Mouse (Mus musculus) hindlimb bud, embryonic 11.5 days (tissue): ENCODE results near the gene Zcchc24.
"Not testable (repeated sequence)": the region's sequence is repeated elsewhere in the genome, so short reads cannot be mapped to it uniquely, and the experiment has no call there.

Source experiments
- DNase-seq: peaks from one replicate; pipeline ENCODE4 v3.0.0-alpha.2; 2012; ENCODE audit warnings: low read depth, low spot score; ENCODE audit errors: extremely low spot score

Zcchc24 gene

DNA sequence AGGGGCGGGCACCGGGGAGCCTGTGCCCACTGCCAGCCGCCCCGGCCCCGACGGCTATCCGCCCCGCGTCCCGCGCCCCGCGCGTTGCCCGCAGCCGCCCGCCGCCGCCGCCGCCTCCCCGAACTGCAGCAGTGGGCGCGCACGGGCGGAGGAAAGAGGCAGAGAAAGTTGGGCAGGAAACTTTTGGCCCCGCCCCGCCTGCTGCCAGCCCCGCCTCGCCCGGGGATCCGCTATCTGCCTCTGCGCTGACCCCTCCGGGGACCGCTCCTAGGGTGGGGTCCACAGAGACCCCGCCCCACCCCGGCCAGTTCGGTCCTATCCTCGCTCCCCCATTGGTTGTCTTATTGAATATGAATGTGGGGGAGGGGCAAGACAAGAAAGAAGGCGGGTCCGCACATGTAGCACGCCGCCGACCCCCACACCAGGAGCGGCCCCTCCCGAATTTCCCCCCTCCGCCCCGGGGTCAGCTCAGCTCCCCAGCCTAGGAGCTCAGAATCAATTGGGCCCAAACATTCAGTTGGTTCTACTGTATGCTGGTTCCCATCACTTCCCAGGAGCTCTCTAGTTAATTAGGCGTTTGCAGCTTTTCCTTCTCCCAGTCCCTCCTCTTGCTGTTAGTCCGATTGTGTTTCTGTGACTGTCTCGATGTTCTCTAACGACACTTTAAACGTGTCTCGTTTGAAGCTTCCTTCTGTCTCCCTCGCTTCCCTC lies at the start of gene Zcchc24:
TSS of gene Zcchc24 (minus strand) at position 125 of the 711 bp plus-strand sequence.
- DNase-seq = peak; percentile 69

DNA sequence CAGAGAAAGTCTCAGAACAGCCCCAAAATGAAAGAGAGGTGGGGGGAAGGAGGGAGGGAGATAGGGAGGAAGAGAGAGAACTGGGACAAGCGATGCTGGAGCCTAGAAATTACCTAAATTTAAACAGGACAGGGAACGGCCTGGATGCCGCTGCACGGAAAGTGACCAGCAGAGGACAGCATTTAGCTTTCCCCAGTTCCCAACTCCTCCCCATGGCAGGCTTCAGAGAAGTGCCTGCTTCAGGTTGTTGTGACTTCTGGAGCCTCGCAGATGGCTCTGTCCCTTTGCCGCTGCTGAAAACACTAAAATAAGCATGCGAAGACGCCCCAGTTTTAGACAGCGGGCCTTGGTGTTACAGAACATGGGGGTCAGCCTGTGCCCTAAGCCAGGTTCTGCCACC lies 47.6 kb upstream of the Zcchc24 start:
- DNase-seq = peak; percentile 56

DNA sequence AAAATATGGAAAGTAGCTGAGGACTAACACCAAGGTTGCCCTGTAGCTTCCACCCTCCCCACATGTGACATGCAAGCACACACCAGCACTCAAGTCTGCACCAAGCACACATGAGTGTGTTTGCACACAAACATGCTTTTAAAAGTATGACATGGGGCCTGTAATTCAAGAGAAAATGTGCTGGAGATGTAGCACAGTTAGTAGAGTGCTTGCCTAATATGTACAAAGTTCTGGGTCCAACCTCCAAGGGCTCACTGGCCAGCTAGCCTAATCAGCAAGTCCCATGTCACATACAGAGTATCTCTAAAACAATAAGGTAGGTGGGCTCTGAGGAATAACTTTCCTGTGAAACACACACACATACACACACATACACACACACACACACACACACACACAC lies 45.3 kb upstream of the Zcchc24 start:
- no peak for DNase-seq

DNA sequence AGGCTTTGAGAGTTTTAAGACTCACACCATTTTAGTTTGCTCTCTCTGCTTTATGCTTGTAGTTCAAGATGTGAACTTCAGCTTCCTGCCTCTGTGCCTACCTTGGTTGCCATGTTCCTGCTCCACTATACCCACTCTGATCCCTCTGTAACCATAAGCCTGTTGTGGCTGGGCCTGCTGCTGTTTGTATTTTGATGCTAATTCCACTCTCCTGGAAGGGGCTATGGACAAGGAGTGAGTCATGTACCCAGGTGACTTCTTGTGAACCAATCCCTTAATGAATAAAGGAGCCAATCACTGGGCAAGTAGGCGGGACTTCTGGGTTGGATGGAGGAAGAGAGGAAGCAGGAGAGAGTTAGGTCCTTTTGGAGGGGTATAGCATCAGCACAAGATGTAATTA lies 42.2 kb upstream of the Zcchc24 start:
- DNase-seq = not testable (repeated sequence)

DNA sequence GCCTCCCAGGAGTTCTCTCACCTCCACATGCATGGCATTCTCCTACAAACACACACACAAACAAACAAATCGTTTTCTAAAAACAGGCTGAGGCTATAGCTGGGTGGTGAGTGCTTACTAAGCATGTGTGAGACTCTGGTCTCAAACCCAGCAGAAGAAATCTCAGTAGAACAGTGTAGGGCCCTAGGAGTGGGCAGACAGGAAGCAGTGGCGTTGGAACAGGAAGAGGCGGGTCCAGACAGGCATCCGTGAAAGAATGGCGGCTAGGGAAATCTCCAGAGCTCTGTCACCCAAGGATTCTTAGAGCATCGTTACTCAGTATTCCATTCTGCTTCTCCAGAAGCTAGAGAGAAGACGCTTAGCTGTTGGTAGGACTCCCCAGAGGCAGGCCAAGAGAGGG lies 37.7 kb upstream of the Zcchc24 start:
- no peak for DNase-seq

DNA sequence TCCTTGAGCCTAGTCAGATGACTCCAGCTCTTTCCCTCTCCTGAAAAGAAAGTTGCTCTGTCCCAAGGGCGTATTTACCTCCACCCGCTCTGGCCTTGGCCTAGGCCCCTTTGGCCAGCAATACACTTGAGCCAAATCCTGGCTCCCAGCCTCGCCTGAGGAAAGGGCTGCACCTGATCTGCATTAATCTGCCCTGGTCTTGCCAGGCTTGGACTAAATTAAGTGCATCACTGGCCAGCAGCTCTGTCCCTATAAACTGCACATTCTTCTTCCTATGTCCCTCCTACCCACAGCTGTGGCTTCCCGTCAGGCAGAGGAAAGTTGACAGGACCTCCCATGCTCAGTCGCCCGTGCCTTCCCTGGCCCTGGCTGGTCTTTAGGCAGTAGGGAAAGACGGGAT lies 37.0 kb upstream of the Zcchc24 start:
- no peak for DNase-seq

DNA sequence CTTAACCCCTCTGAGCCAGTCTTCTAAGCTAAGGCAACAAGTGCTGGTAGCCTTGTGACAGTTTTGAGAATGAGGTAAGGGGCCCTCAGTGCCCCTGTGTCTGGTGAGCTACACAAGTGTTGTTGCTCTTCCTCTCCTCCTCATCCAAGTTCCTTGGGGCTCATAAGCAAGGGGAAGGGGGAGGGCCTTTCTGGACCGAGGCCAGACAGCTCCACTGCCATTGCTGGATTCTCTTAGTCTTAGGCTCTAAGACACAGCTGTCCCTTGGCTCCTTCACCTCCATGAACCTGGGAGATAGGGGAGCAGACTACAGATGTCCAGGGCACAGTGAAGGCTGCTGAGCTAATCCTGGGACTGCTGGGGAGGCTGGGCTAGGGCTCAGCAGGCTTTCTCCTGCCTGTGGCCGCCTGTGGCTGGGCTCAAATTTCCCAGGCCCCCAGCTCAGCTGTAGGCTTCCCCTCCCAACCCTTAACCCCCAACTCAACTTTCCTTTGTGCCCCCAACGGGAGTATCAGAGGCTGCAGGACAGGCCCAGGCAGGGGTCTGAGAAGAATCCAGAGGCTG lies 34.5 kb upstream of the Zcchc24 start:
- no peak for DNase-seq

DNA sequence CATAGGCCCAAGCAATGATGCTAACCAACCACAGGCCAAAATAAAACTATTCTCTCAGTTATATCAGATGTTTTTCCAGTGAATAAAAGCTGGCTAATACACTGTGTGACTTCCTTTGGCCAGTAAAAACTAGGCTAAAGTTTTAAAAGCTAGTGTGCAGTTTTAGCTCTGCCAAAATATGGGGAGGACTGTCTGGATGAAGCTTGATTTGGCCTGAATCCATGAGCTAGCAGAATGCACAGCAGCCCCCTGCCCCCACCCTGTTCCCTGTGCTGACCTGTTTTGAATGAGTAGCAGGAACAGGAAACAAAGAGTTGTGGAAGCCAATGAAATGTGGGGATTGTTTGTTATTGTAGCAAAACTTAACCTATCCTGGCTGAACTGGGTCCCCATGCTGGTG lies 33.7 kb upstream of the Zcchc24 start:
- DNase-seq = no peak

DNA sequence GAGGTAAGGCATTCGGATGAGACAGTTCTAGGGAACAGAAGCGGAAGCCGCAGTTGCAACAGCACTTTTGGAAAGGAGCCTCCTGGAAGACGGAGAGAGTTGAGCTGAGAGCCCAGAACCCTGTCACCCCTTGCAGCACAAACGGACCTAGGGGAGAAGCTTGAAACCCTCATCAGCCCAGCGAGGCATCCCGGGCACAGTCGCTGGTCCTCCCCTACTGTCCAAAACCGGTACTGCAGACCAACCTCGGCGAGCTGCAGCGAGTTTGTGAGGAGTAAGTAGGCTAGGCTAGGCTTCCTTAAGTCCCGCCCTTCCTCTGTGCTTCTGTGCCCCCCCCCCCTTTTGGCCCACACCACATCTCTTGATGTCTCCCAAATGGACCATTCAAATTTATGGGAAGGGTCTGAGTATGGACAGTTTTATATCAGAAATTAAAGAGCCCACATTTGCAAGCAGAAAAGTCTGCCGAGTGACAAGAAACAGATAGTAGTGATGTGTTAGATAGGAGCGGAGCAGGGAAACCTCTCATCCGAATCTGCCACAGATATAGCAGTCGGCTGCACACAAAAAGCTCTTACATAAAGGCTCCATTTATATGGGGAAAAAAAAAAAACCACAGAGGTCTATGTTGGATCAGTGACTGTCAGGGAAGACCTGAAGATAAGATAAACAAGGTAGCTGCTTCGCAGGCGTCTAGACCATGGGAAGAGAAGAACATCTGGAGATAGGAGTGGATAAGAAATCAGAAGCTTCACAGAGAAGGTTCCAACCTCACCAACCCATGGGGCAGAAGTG lies 31.5 kb upstream of the Zcchc24 start:
- peak; percentile 50 for DNase-seq

DNA sequence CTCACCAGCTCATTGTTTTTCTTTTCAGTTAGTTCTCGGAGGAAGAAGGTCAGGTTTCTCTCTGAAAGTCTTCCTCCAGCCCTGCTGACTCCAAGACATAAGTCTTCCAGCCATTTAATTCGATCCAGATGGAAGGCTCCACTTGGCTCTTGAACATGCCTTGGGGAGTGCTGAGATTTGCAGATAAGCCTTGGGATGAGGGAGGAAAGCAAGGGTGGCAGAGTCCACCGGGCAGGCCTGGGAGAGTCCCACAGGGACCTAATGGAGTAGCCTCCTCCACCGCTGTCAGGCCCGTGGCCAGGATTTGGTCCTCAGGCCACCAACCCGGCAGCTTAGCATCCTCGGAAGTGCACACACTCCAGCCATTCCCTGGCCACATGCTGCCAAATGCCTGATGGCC lies 27.8 kb upstream of the Zcchc24 start:
- peak; percentile 42 for DNase-seq

DNA sequence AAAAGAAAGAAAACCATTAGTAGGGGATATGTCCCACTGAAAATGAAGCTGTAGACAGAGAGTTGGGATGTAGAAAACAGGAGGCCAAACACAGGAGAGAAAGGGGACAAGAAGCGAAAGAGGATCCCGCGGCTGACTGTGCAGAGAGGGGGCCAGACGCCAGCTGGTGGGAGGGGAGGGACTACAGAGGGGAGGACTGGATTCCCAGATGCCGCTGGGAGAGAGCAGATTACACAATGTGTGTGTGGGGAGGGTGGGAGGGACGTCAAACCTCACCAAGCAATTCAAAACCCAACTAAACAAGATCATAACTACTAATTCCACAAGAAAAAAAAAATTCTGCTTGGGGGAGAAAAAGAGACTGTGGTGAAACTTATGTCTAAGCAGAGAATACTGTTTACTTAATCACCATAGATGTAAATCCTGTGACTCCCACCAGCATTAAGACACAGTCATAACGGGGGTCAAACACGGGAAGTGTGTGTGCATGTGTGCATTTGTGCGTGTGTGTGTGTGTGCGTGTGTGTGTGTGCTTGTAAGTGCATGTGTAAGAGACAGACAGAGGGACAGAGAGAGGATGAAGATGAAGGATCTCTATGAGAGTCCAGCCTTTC lies 26.8 kb upstream of the Zcchc24 start:
- no peak for DNase-seq

DNA sequence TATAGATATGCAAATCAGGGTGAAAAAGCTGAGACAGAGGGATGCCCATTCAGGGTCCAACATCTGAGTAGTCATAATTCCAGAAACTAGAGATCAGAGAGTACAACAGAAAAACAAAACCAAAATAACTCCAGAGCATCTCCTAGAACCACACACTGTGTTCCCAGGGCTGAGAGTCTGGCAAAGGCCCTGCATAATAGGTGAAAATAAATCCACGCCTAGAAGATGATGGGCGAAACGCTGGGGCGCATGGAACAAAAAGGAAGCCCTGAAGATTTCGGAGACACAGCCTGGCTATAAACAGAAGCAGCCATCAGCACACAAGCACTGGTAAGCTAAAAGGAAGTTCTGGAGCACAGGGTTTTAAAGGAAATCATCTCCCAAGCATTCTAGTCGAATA lies 26.2 kb upstream of the Zcchc24 start:
- no peak for DNase-seq

DNA sequence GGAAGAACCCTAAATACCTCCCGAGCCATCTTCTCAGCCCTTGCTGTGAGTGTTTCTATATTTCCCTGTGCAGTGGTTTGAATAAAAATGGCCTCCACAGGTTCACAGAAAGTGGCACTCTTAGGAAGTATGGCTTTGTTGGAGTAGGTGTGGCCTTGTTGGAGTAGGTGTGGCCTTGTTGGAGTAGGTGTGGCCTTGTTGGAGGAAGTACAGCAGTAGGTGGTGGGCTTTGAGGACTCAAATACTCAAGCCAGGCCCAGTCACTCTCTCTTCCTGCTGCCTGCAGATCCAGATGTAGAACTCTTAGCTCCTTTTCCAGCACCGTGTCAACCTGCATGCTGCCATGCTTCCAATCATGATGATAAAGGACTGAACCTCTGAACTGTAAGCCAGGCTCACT lies 25.5 kb upstream of the Zcchc24 start:
- DNase-seq = no peak

DNA sequence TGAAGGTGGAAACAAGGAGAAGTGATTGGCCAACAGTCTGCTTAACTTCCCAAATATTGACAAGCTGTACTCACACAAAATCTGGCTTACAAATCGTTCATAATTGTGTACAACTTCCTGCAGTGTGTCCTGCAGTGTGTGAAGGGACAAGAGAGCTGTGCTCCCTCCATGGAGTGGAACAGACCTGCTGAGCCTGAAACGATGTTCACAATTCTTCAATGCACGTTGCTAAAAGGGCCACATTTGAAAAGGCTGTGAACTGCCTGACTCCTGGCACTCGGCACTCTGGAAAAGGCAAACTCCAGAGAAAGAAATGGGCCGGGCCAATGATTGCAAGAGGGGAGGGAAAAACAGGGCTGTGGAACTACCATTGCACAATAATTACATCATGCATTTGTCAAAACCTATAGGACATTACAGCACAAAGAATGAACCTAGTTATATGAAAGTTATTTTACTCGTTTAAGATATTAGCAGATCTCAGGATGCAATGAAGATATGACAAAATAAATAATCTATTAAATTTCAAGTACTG lies 22.0 kb upstream of the Zcchc24 start:
- no peak for DNase-seq

DNA sequence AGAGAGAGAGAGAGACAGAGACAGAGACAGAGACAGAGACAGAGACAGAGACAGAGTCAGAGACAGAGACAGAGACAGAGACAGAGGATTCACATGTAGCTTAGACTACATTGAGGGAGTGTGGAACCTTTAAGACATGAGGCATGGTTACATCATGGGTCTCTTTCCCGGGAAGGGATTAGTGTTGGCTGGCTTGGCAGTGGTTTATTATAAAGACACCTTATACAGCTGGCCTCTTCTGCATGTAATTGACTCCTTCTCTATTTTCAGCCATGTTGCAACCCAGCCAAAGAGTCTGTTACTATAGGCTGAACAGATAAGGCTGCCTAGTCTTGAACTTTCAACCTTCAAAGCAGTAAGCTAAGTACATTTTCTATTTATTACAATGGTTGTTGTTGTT lies 21.1 kb upstream of the Zcchc24 start:
- no peak for DNase-seq

DNA sequence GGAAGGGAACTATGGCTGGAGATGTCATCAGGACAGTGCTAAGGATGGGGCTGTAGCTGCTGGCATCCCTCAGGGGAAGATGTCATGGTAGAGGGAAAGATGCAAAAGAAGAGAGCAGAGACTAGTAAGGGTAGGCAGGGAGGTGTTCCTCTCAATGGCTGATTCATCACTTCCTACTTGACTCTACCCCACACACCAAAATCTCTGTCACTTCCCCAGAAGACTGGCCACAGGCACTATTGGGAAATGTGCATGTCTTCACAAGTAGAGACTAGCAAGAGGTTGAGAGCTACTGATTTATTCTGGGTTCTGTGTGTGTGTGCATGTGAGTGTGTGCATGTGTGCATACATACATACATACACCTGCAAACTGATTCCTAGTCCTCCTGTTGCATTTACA lies 20.4 kb upstream of the Zcchc24 start:
- no peak for DNase-seq

DNA sequence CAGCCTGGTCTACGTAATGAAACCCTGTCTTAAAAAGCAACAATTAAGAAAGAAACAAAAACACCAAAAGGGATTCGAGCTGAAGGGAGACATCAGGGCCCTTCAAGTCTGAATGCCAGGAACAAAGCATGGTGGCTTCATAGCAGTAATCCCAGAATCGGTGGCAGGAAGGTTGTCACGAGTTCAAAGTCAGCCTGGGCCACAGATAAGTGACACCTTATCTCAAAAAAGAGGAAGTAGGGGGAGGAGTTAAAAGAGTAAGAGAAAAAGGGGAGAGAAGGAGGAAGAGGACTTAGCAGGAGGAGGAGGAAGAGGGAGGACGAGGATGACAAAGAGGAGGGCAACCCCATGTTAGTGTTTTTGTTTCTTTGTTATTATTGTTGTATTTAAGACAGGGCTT lies 19.4 kb upstream of the Zcchc24 start:
- no peak for DNase-seq

DNA sequence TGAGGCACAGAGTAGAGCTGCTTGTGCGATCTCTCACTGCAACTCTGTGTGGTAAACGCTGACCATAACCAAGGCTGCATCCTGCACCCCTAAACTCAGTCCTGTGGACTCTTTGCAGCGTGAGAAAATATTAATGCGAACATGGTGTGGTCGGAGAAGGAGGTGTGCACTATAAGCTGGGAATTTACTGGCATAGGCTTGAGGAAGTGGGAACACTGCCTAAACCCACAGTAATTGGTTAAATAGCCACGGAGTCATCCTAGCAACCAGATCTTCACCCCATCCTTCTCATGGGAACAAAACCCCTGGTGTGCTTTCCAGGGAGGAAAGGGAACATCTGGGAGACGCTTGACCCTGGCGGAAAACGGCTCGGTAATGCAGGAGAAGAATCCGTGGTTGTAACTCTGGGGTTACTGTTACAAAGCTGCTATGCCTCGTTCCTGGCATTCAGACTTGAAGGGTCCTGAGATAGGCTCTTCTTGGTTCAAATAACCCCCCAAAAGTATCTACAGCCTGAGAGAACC lies 18.6 kb upstream of the Zcchc24 start:
- DNase-seq = no peak

DNA sequence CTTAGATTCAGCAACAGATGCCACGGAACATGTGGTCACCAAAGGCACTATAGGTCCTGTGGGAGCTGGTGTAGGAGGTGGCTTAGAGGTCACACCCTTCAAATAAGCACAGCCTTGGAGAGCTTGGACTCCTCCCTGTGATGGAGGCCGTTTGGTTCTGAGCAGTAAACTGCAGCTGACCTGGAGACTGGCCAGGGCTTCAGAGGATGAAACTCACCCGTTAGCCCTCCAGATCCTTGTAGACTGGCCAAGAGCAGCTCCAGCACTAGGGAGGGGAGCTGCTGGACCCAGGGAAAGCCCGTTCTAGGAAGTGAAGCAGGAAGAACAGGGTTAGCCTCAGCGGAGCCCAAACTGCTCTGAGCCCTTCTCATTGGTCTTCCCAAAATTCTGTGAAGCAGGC lies 18.1 kb upstream of the Zcchc24 start:
- no peak for DNase-seq

DNA sequence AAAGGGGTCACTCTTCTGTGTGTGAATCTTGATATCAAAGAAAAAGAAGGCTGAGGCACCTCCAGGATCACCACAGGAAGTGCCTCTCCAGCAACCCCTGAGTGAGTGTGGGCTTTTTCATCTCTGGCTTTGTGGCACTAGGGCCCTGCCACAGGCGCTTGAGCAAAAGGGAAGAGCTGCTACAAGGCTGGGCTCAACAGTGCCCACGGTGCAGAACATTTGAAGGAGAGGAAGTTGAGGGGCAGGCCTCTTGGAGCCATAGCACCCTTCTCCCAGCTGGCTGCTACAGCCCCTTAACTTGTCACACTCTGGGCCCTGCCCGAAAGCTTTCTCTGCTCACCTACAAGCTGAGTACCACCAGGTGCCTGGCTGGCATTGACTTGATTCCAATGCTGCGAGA lies 16.4 kb upstream of the Zcchc24 start:
- no peak for DNase-seq

DNA sequence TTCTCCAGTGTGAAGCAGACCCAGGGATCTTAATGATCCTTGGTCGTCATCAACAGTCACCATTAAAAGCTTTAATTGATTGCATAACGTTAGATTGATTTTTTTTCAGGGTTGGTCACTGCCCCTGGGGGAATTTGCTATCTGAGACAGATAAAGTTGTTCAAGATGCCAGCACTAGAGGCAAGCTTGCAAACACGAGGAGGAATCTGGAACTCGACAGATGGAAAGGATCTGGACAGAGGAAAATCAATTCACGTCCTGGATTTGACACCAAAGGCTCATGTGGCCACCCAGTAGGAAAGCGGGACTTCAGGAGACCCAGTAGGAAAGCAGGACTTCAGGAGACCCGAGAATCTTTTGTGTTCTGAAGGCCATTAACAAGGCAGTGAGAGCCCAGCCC lies 14.4 kb upstream of the Zcchc24 start:
- no peak for DNase-seq
